Mouse (Mus musculus) E14TG2a.4 (cell line): ENCODE measurements around the gene Auh.

Experiments used
- CTCF ChIP-seq: conservative IDR thresholded peaks from 2 replicates; pipeline ENCODE4 v1.5.1; 2014; ENCODE audit warnings: low read length
- NANOG ChIP-seq: IDR thresholded peaks from 2 replicates; pipeline ENCODE4 v1.6.1; 2014; ENCODE audit warnings: borderline replicate concordance, low read length, mixed read lengths
- POU5F1 ChIP-seq: IDR thresholded peaks from 2 replicates; pipeline ENCODE4 v1.6.1; 2014; ENCODE audit warnings: low read length, borderline replicate concordance

DNA sequence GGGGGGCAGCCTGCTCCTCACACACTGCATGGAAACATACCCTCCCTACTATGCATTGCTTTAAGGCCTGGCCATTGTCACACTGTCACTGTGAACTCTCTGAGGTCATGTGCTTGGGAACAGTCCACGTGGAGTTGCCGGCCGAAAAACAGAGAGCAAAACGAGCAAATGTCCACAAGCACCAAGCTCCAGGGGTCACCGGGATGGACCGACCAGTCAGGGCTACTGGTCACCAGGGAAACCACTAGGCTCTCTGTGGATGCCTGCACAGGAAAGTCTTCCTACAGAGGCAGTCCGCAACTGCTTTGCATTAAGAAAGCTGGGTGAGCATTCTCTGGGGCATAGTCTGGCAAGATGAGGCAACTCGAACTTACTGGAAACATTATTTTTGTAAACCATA is 82.0 kb downstream of the Auh start:
- TF ChIP-seq CTCF, result no peak
- TF ChIP-seq POU5F1, result no peak
- TF ChIP-seq NANOG, result no peak
